In genomic region chr1:151638357-151638756, GRCm38 (mm10) we compare ENCODE assay signal across 14 mouse cellular contexts.
"Had no signal": no experiment of that assay in that cellular context is flagged by ENCODE, and none has a peak within 500 bp of the region (broad histone marks: within the 10 kb centered on the region; RNA-seq: fewer than 3 reads in every experiment).

No protein-coding gene starts in this region.

- H3K36me3 ChIP-seq: liver, embryonic 12.5 days; midbrain, embryonic 12.5 days had no signal

- H3K4me1 ChIP-seq: limb, embryonic 15.5 days; liver, embryonic 12.5 days; midbrain, embryonic 12.5 days had no signal

- DNase-seq: kidney, postnatal 36 days; layer of hippocampus, adult 9-11 months; layer of hippocampus, postnatal 36 days; lung, embryonic 14.5 days; lung, postnatal 14 days; right cerebral cortex, postnatal 4 days; spleen, adult 18-20 months; thymus, adult 2 months; thymus, postnatal 25 days had no signal

- H3K9ac ChIP-seq: limb, embryonic 15.5 days; liver, embryonic 12.5 days; lung, embryonic 14.5 days; midbrain, embryonic 12.5 days had no signal

- H3K4me3 ChIP-seq: limb, embryonic 15.5 days; liver, embryonic 12.5 days; midbrain, embryonic 12.5 days had no signal

- H3K9me3 ChIP-seq: limb, embryonic 15.5 days; liver, embryonic 12.5 days; midbrain, embryonic 12.5 days had no signal

- H3K4me2 ChIP-seq: limb, embryonic 15.5 days; liver, embryonic 12.5 days; lung, embryonic 14.5 days; midbrain, embryonic 12.5 days had no signal

- H3K27ac ChIP-seq: kidney, postnatal 0 days; limb, embryonic 15.5 days; liver, embryonic 12.5 days; midbrain, embryonic 12.5 days had no signal

- ATAC-seq: liver, embryonic 12.5 days; midbrain, embryonic 16.5 days had no signal

- H3K27me3 ChIP-seq: limb, embryonic 15.5 days; liver, embryonic 12.5 days; midbrain, embryonic 12.5 days had no signal
